Mouse (Mus musculus) subcutaneous adipose tissue, adult 2 months (tissue): ENCODE measurements around the gene Arhgap30. TPM values are rescaled to one million over a fixed set of nuclear protein-coding genes. Genes with fewer than 3 reads are reported as not detected.

Experiments
- polyA plus RNA-seq: library from polyadenylated mRNA; depleted of rRNA; stranded (reverse); fragments of >200 nt; gene quantifications from 2 replicates; pipeline ENCODE4 v1.2.3, GENCODE M21; 2012; ENCODE audit warnings: low replicate concordance; rRNA removed

Gene Arhgap30
- 6.3 and 10.3 TPM in 2 replicates for polyA plus RNA-seq

GRCm38 (mm10) chr1:171388376-171389102 is at the start of gene Arhgap30:
TSS of gene Arhgap30 (plus strand) at chr1:171388954.

GRCm38 (mm10) chr1:171345225-171346094 is 43.3 kb upstream of the Arhgap30 start, which contains the start of the genes Nit1 and Pfdn2:
TSS of gene Nit1 (minus strand) at chr1:171345646.
TSS of gene Pfdn2 (plus strand) at chr1:171345670.

DNA sequence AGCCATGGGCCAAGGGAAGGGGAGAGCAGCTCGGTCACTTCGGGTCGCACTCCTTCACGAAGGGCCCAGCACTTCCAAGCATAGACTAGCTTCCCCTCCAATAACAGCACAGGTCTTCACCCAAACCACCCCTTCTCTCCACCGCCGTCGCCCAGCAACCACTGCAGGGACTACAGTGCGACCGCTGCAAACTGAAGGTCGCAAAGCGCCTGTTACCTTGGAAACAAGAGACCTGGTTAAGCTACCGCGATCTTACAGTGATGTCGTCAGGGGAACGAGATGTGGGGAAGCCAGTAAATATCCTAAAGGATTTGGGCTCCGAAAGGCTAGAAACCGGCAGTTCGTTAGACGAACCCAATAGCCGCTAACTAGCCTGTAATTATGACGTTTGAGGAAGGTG is 28.1 kb upstream of the Arhgap30 start, which contains the start of gene Klhdc9:
Gene Klhdc9, minus strand, starts transcription at position 143 of the 400 bp plus-strand sequence.

DNA sequence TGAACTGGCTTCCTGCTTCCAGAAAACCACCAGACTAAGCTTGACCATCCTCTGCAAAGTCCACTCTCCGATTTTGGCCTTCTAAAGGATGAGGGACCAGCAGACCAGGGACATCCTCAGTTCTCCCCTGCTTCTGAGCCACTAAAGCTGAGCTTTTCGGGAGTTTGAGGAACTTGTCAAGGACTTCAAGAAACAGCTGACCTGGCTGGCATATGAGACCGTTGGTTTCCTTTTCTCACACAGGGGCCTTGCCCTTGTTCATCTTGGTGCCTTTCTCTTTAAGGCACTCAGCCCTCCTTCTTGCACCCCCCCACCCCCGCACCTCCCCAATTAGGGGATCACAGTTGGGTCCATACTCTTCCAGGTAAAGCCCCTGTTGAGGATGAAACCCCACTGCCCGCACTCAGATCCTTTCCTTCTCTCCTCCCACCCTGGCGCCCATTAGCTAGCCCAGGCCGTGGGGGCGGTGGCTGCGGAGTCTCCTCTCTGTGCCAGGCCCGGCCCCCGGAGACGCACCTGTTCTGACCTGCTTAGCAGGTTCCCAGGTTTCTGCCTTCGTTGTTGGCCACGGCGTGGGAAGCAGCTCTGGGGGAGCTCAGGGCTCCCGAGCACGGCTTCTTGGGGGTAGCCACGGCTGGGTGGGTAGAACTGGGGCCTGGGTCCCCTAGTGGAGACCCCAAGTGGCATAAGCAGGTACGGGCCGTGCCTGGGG is 18.8 kb upstream of the Arhgap30 start, which contains the start of gene Nectin4:
Gene Nectin4, plus strand, starts transcription at position 255 of the 712 bp plus-strand sequence.

GRCm38 (mm10) chr1:171410947-171411484 is 22.3 kb downstream of the Arhgap30 start, which contains the start of gene Usf1:
TSS of gene Usf1 (plus strand) at chr1:171411313.

GRCm38 (mm10) chr1:171418660-171419059 is 29.9 kb downstream of the Arhgap30 start, which contains the start of gene Tstd1:
TSS of gene Tstd1 (plus strand) at chr1:171418872.

DNA sequence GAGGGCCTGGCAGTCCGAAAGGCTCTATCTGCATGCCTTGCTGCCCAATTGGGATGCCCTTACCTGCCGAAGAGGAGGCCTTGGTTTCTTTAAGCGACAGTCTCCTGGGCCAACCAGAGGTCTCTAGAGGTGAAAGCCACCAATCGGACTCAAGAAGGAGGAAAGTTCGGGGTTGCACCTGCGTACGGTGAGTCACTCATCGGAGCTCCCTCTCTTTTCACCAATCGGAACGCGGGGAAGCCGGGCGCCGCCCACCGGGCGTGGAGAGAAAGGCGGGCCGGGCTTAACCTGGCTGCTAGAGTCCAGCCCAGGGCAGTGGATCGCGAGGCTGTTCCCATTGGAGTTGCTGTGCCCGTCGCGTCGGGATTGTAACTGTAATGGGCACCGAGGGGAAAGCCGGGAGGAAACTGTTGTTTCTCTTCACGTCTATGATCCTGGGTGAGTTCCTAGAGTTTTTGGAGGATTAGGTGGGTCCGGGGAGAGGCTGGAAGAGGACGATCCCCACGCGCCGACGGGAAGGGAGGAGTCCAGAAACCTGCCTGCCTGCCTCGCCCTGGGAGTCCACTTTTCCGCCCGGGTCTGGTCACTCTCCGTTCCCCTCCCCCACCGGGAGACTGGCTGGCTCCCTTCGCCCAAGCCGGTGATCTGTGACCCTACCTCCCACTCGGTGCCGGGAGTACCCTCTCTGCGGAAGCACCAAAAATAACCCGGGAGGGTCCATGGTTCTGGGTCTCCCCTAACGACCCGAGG is 48.7 kb downstream of the Arhgap30 start, which contains the start of gene F11r:
Gene F11r, plus strand, starts transcription at position 272 of the 750 bp plus-strand sequence.

Other genes with a start within 250 kb of the Arhgap30 start
- gene Sdhc, start 238.4 kb upstream of the Arhgap30 start, polyA plus RNA-seq, result 312 and 379 TPM in 2 replicates
- 5.5 and 11.1 TPM in 2 replicates for gene Mpz, start 238.2 kb upstream of the Arhgap30 start, polyA plus RNA-seq
- 5.6 and 108 TPM in 2 replicates for gene Pcp4l1, start 192.7 kb upstream of the Arhgap30 start, polyA plus RNA-seq
- gene Nr1i3, start 175.0 kb upstream of the Arhgap30 start, polyA plus RNA-seq, result 0.04 and 0.05 TPM in 2 replicates
- gene Tomm40l, start 166.4 kb upstream of the Arhgap30 start, polyA plus RNA-seq, result 44.5 and 52.7 TPM in 2 replicates
- gene Apoa2, start 163.9 kb upstream of the Arhgap30 start, polyA plus RNA-seq, result 2.0 and 6.4 TPM in 2 replicates
- gene Fcer1g, start 154.6 kb upstream of the Arhgap30 start, polyA plus RNA-seq, result 88.4 and 215 TPM in 2 replicates
- gene Adamts4, start 138.5 kb upstream of the Arhgap30 start, polyA plus RNA-seq, result 3.4 and 17.1 TPM in 2 replicates
- 200 and 214 TPM in 2 replicates for gene Ndufs2, start 137.6 kb upstream of the Arhgap30 start, polyA plus RNA-seq
- 35.7 and 84.0 TPM in 2 replicates for gene B4galt3, start 118.6 kb upstream of the Arhgap30 start, polyA plus RNA-seq
- gene Ppox, start 107.8 kb upstream of the Arhgap30 start, polyA plus RNA-seq, result 62.6 and 104 TPM in 2 replicates
- gene Usp21, start 101.0 kb upstream of the Arhgap30 start, polyA plus RNA-seq, result 37.7 and 84.4 TPM in 2 replicates
- 36.2 and 46.1 TPM in 2 replicates for gene Ufc1, start 93.9 kb upstream of the Arhgap30 start, polyA plus RNA-seq
- 42.6 and 67.2 TPM in 2 replicates for gene Dedd, start 59.8 kb upstream of the Arhgap30 start, polyA plus RNA-seq
- 54.6 and 76.1 TPM in 2 replicates for gene Nit1, start 43.3 kb upstream of the Arhgap30 start, polyA plus RNA-seq
- gene Pfdn2, start 43.3 kb upstream of the Arhgap30 start, polyA plus RNA-seq, result 18.1 and 21.6 TPM in 2 replicates
- 0.69 and 1.6 TPM in 2 replicates for gene Klhdc9, start 28.2 kb upstream of the Arhgap30 start, polyA plus RNA-seq
- gene Nectin4, start 18.9 kb upstream of the Arhgap30 start, polyA plus RNA-seq, result 0.75 and 5.6 TPM in 2 replicates
- 70.6 and 125 TPM in 2 replicates for gene Usf1, start 22.4 kb downstream of the Arhgap30 start, polyA plus RNA-seq
- gene Tstd1, start 29.9 kb downstream of the Arhgap30 start, polyA plus RNA-seq, result 1.4 and 2.1 TPM in 2 replicates
- 67.4 and 79.5 TPM in 2 replicates for gene F11r, start 48.6 kb downstream of the Arhgap30 start, polyA plus RNA-seq
- gene Alyref2, start 114.5 kb downstream of the Arhgap30 start, polyA plus RNA-seq, result 2.8 and 6.5 TPM in 2 replicates
- gene Itln1, start 146.3 kb downstream of the Arhgap30 start, polyA plus RNA-seq, result 0.30 TPM in 1 of 2 replicates, not detected in the other
- 0.40 and 1.7 TPM in 2 replicates for gene Cd244a, start 170.2 kb downstream of the Arhgap30 start, polyA plus RNA-seq
- gene Ly9, start 218.5 kb downstream of the Arhgap30 start, polyA plus RNA-seq, result 1.6 and 4.8 TPM in 2 replicates